Mouse (Mus musculus) layer of hippocampus, postnatal 14 days (tissue): ENCODE data around the gene Wwox. TPM values are rescaled to one million over a fixed set of nuclear protein-coding genes. Genes with fewer than 3 reads are reported as not detected.

Source experiments
- DNase-seq, 2 experiments: peaks; one replicate each; pipeline ENCODE4 v3.0.0; 2021 to 2022; ENCODE audit warnings: low spot score in 2 of 2, mixed read lengths in 1 of 2
- long read RNA-seq, 2 experiments: library from polyadenylated mRNA; stranded (forward); transcript quantifications; one replicate each; pipeline ENCODE4 v2.0.0; 2021
- total RNA-seq, 2 experiments: library from RNA; stranded (reverse); gene quantifications; 2 replicates each; pipeline ENCODE4 v1.2.3; 2021

The Wwox gene
- 10 to 100 TPM; 11.2 to 12.3 TPM for total RNA-seq
- long read RNA-seq, experiment 1, partial matches to known transcripts: 0 of 4 reads
- long read RNA-seq, experiment 1, other reads (novel, unspliced or antisense): 4 of 4 reads
- long read RNA-seq, experiment 2, partial matches to known transcripts: 0 of 6 reads
- long read RNA-seq, experiment 2, other reads (novel, unspliced or antisense): 6 of 6 reads

- DNase-seq: peak; percentile 100
Observed at GRCm38 (mm10) chr8:114439334-114440204, at the start of gene Wwox. Wwox (plus strand) TSS chr8:114439655.

GRCm38 (mm10) chr8:114390465-114391254 is 48.8 kb upstream of the Wwox start:
- no peak for DNase-seq

GRCm38 (mm10) chr8:114398326-114398725 is 41.1 kb upstream of the Wwox start:
- no peak for DNase-seq

GRCm38 (mm10) chr8:114399273-114399672 is 40.2 kb upstream of the Wwox start:
- DNase-seq: no peak

GRCm38 (mm10) chr8:114401679-114402078 is 37.8 kb upstream of the Wwox start:
- DNase-seq: no peak

GRCm38 (mm10) chr8:114411421-114411820 is 28.0 kb upstream of the Wwox start:
- DNase-seq: no peak

- DNase-seq: no peak
Observed at GRCm38 (mm10) chr8:114417786-114418185, 21.7 kb upstream of the Wwox start, which contains the start of gene Clec3a. Clec3a (plus strand) TSS chr8:114418086.

- DNase-seq: no peak
Observed at GRCm38 (mm10) chr8:114418486-114418885, 21.0 kb upstream of the Wwox start.

GRCm38 (mm10) chr8:114418904-114419303 is 20.6 kb upstream of the Wwox start:
- no peak for DNase-seq

GRCm38 (mm10) chr8:114421544-114421943 is 17.9 kb upstream of the Wwox start:
- DNase-seq: no peak

GRCm38 (mm10) chr8:114438236-114438635 is 1.2 kb upstream of the Wwox start:
- DNase-seq: peak in 1 of 2 experiments; percentile 61

GRCm38 (mm10) chr8:114440205-114440589 is 742 bp downstream of the Wwox start:
- no peak for DNase-seq

GRCm38 (mm10) chr8:114441616-114442015 is 2.2 kb downstream of the Wwox start:
- DNase-seq: no peak

- no peak for DNase-seq
Observed at GRCm38 (mm10) chr8:114446884-114447283, 7.4 kb downstream of the Wwox start.

- DNase-seq: no peak
Observed at GRCm38 (mm10) chr8:114452278-114452677, 12.8 kb downstream of the Wwox start.

GRCm38 (mm10) chr8:114452781-114453221 is 13.3 kb downstream of the Wwox start:
- DNase-seq: peak; percentile 66 to 81

- no peak for DNase-seq
Observed at GRCm38 (mm10) chr8:114455302-114455701, 15.8 kb downstream of the Wwox start.

GRCm38 (mm10) chr8:114455953-114456352 is 16.5 kb downstream of the Wwox start:
- DNase-seq: no peak

- no peak for DNase-seq
Observed at GRCm38 (mm10) chr8:114458113-114458784, 18.8 kb downstream of the Wwox start.

GRCm38 (mm10) chr8:114460600-114460999 is 21.1 kb downstream of the Wwox start:
- DNase-seq: no peak

GRCm38 (mm10) chr8:114462591-114462990 is 23.1 kb downstream of the Wwox start:
- DNase-seq: no peak
